Mouse (Mus musculus) limb, embryonic 13.5 days (tissue): ENCODE measurements around the gene Dlat. TPM values are rescaled to one million over a fixed set of nuclear protein-coding genes. Genes with fewer than 3 reads are reported as not detected.
"Not testable (repeated sequence)": the region's sequence is repeated elsewhere in the genome, so short reads cannot be mapped to it uniquely, and the experiment has no call there.

ENCODE experiments used
- ATAC-seq: fragments of 200-750 bp; cut with Nextera tagmentation; 2 replicates; pipeline ENCODE4 v1.8.0; 2017; ENCODE audit warnings: low read depth, moderate number of reproducible peaks, moderate TSS enrichment; ENCODE audit not compliant: low FRiP score
- H3K27ac ChIP-seq: fragments of 300-500 bp; sonication (generic); 2 replicates; pipeline ENCODE4 v1.5.1; 2015; ENCODE audit warnings: inconsistent platforms, mild to moderate bottlenecking, moderate library complexity
- H3K27me3 ChIP-seq: fragments of 300-500 bp; sonication (generic); 2 replicates; pipeline ENCODE4 v1.6.1; 2015; ENCODE audit warnings: mild to moderate bottlenecking, inconsistent platforms
- H3K36me3 ChIP-seq: fragments of 300-500 bp; sonication (generic); 2 replicates; pipeline ENCODE4 v1.6.1; 2015; ENCODE audit warnings: inconsistent platforms, mild to moderate bottlenecking, moderate library complexity
- H3K4me1 ChIP-seq: fragments of 300-500 bp; sonication (generic); 2 replicates; pipeline ENCODE4 v1.6.1; 2015; ENCODE audit warnings: inconsistent platforms
- H3K4me2 ChIP-seq: fragments of 300-500 bp; sonication (generic); replicated peaks from 2 replicates; pipeline ENCODE4 v1.6.1; 2015; ENCODE audit warnings: inconsistent platforms, mild to moderate bottlenecking, moderate library complexity
- H3K4me3 ChIP-seq: fragments of 300-500 bp; sonication (generic); 2 replicates; pipeline ENCODE4 v1.5.1; 2015; ENCODE audit warnings: moderate library complexity, mild to moderate bottlenecking, inconsistent platforms
- H3K9ac ChIP-seq: fragments of 300-500 bp; sonication (generic); 2 replicates; pipeline ENCODE4 v1.6.1; 2015; ENCODE audit warnings: mild to moderate bottlenecking, inconsistent platforms
- H3K9me3 ChIP-seq: fragments of 300-500 bp; sonication (generic); 2 replicates; pipeline ENCODE4 v1.6.1; 2016; ENCODE audit warnings: inconsistent platforms
- WGBS: fragments of 180-500 bp; shearing (Covaris S2); methylation state at CpG from one replicate; pipeline ENCODE4 v1.1.7; 2015; 5-methylcytosine and 5-hydroxymethylcytosine counted together
- polyA plus RNA-seq: library from polyadenylated mRNA; unstranded; fragments of >200 nt; fragmentation: Nextera tagmentation; extraction: Ambion mirVana; gene quantifications from 2 replicates; pipeline ENCODE4 v1.2.1, GENCODE M21; 2015

Dlat gene
- polyA plus RNA-seq, 1 experiment from 2014 or later, result 45.4 TPM

GRCm38 (mm10) chr9:50646826-50647370 is 12.7 kb downstream of the Dlat start:
- no peak overlapping the region for H3K27ac ChIP-seq
- WGBS, result 82% methylated on average over 10 of the region's 10 CpGs
- H3K9me3 ChIP-seq, result no peaks in the 10 kb centered on the region
- no peak overlapping the region for H3K4me3 ChIP-seq
- no peak overlapping the region for H3K9ac ChIP-seq
- no peaks in the 10 kb centered on the region for H3K27me3 ChIP-seq
- ATAC-seq, result no peak
- H3K4me2 ChIP-seq, result no peak overlapping the region
- no peaks in the 10 kb centered on the region for H3K4me1 ChIP-seq
- peaks cover 91% of the 10 kb centered on the region for H3K36me3 ChIP-seq

GRCm38 (mm10) chr9:50634270-50634669 is 25.3 kb downstream of the Dlat start:
- peaks cover 63% of the 10 kb centered on the region for H3K36me3 ChIP-seq

GRCm38 (mm10) chr9:50633059-50633458 is 26.5 kb downstream of the Dlat start:
- Histone ChIP-seq H3K4me2 (no peak overlapping the region), H3K4me1 (no peaks in the 10 kb centered on the region), H3K27me3 (no peaks in the 10 kb centered on the region), H3K9ac (no peak overlapping the region), H3K27ac (no peak overlapping the region), H3K9me3 (no peaks in the 10 kb centered on the region), H3K36me3 (peaks cover 51% of the 10 kb centered on the region), H3K4me3 (no peak overlapping the region)
- 65% methylated on average over 2 of the region's 2 CpGs for WGBS
- ATAC-seq, result no peak

More at GRCm38 (mm10) chr9:50634270-50634669, 25.3 kb downstream of the Dlat start:
- Histone ChIP-seq H3K4me2 (no peak overlapping the region), H3K27me3 (no peaks in the 10 kb centered on the region), H3K4me1 (no peaks in the 10 kb centered on the region), H3K4me3 (no peak overlapping the region), H3K27ac (no peak overlapping the region), H3K9me3 (no peaks in the 10 kb centered on the region), H3K9ac (no peak overlapping the region)
- WGBS, result 95% methylated on average over 11 of the region's 11 CpGs
- ATAC-seq, result no peak

- no peaks in the 10 kb centered on the region for H3K4me1 ChIP-seq
- H3K27ac ChIP-seq, result no peak overlapping the region
These were observed 27.4 kb downstream of the Dlat start for GRCm38 (mm10) chr9:50632016-50632688.

GRCm38 (mm10) chr9:50630903-50631302 is 28.7 kb downstream of the Dlat start:
- H3K27ac ChIP-seq, H3K9me3 ChIP-seq, H3K27me3 ChIP-seq, H3K9ac ChIP-seq, H3K4me1 ChIP-seq, ATAC-seq, H3K4me2 ChIP-seq, H3K4me3 ChIP-seq: not testable (repeated sequence)
- WGBS, result 86% methylated on average over 6 of the region's 8 CpGs
- H3K36me3 ChIP-seq, result peaks cover 34% of the 10 kb centered on the region

More at GRCm38 (mm10) chr9:50632016-50632688, 27.4 kb downstream of the Dlat start:
- Histone ChIP-seq H3K9me3 (no peaks in the 10 kb centered on the region), H3K9ac (no peak overlapping the region), H3K4me2 (no peak overlapping the region), H3K27me3 (no peaks in the 10 kb centered on the region), H3K4me3 (no peak overlapping the region), H3K36me3 (peaks cover 44% of the 10 kb centered on the region)
- no peak for ATAC-seq
- WGBS, result 83% methylated on average over 6 of the region's 6 CpGs

- Histone ChIP-seq H3K9me3 (no peaks in the 10 kb centered on the region), H3K4me2 (peak overlapping the region; percentile 88), H3K4me1 (peaks cover 8% of the 10 kb centered on the region), H3K9ac (no peak overlapping the region), H3K4me3 (peak overlapping the region; percentile 100), H3K36me3 (peaks cover 22% of the 10 kb centered on the region), H3K27me3 (no peaks in the 10 kb centered on the region), H3K27ac (no peak overlapping the region)
- no peak for ATAC-seq
- WGBS, result 65% methylated on average over 9 of the region's 9 CpGs
These were observed 41.7 kb downstream of the Dlat start for GRCm38 (mm10) chr9:50617794-50618330.

GRCm38 (mm10) chr9:50616766-50617603 is 42.6 kb downstream of the Dlat start, which contains the start of the genes Pih1d2 and Nkapd1:
Pih1d2 (plus strand) TSS chr9:50617321.
Nkapd1 (minus strand) TSS chr9:50617464.
- WGBS, result under 1% methylated on average over 79 of the region's 81 CpGs
- Histone ChIP-seq H3K36me3 (peaks cover 31% of the 10 kb centered on the region), H3K27ac (peak within 1 kb of the TSS; percentile 94), H3K4me2 (peak within 1 kb of the TSS; percentile 88), H3K4me3 (peak within 1 kb of the TSS; percentile 100), H3K4me1 (peaks cover 8% of the 10 kb centered on the region), H3K9me3 (no peaks in the 10 kb centered on the region), H3K27me3 (no peaks in the 10 kb centered on the region), H3K9ac (peak within 1 kb of the TSS; percentile 97)
- ATAC-seq, result peak; percentile 93

- Histone ChIP-seq H3K9ac (peak overlapping the region; percentile 97), H3K4me3 (peak overlapping the region; percentile 100), H3K4me1 (peaks cover 8% of the 10 kb centered on the region), H3K4me2 (peak overlapping the region; percentile 88), H3K9me3 (no peaks in the 10 kb centered on the region), H3K27ac (0 out of 2 replicates have a peak overlapping the region, but pooled peaks have one; percentile 94), H3K36me3 (peaks cover 36% of the 10 kb centered on the region), H3K27me3 (no peaks in the 10 kb centered on the region)
- ATAC-seq, result no peak
- WGBS, result 36% methylated on average over 11 of the region's 11 CpGs
These were observed 43.4 kb downstream of the Dlat start for GRCm38 (mm10) chr9:50616161-50616560.

- Histone ChIP-seq H3K36me3 (peaks cover 74% of the 10 kb centered on the region), H3K4me3 (no peak overlapping the region), H3K4me1 (peaks cover 8% of the 10 kb centered on the region), H3K27me3 (no peaks in the 10 kb centered on the region), H3K9me3 (no peaks in the 10 kb centered on the region), H3K9ac (no peak overlapping the region), H3K4me2 (no peak overlapping the region), H3K27ac (no peak overlapping the region)
- WGBS, result 85% methylated on average over 4 of the region's 4 CpGs
- ATAC-seq, result no peak
These were observed 47.5 kb downstream of the Dlat start for GRCm38 (mm10) chr9:50612115-50612514.

- Histone ChIP-seq H3K36me3 (peaks cover 47% of the 10 kb centered on the region), H3K27ac (no peak overlapping the region; the same call in 1 of the 2 replicates)
These were observed 55.2 kb downstream of the Dlat start for GRCm38 (mm10) chr9:50604338-50604737.

GRCm38 (mm10) chr9:50603998-50604324 is 55.6 kb downstream of the Dlat start:
- H3K4me3 ChIP-seq, result peak overlapping the region; percentile 90
- H3K9me3 ChIP-seq, result no peaks in the 10 kb centered on the region
- ATAC-seq, result peak; percentile 83; the same call in 1 of the 2 replicates
- WGBS, result under 1% methylated on average over 24 of the region's 24 CpGs
- H3K27me3 ChIP-seq, result no peaks in the 10 kb centered on the region
- H3K4me1 ChIP-seq, result peaks cover 33% of the 10 kb centered on the region
- peak overlapping the region; percentile 90 for H3K9ac ChIP-seq
- peak overlapping the region; percentile 84 for H3K27ac ChIP-seq
- H3K4me2 ChIP-seq, result peak overlapping the region; percentile 95
- H3K36me3 ChIP-seq, result peaks cover 48% of the 10 kb centered on the region

More at GRCm38 (mm10) chr9:50604338-50604737, 55.2 kb downstream of the Dlat start:
- WGBS, result 4% methylated on average over 6 of the region's 6 CpGs
- H3K4me2 ChIP-seq, result peak overlapping the region; percentile 95
- ATAC-seq, result no peak
- no peaks in the 10 kb centered on the region for H3K27me3 ChIP-seq
- H3K4me3 ChIP-seq, result peak overlapping the region; percentile 90
- peak overlapping the region; percentile 90 for H3K9ac ChIP-seq
- no peaks in the 10 kb centered on the region for H3K9me3 ChIP-seq
- peaks cover 33% of the 10 kb centered on the region for H3K4me1 ChIP-seq
